In genomic region chr9:63099344-63099743, GRCm38 (mm10) we compare ENCODE assay signal across 22 mouse cellular contexts. TPM values are rescaled to one million over a fixed set of nuclear protein-coding genes. Genes with fewer than 3 reads are reported as not detected.
DNase-seq lines count a peak whose midpoint lies in the region; TF ChIP-seq lines count a peak whose summit lies in the region.
"Had no signal": no experiment of that assay in that cellular context is flagged by ENCODE, and none has a peak within 500 bp of the region (broad histone marks: within the 10 kb centered on the region; RNA-seq: fewer than 3 reads in every experiment).

No protein-coding gene starts in this region.

- DNase-seq in heart, adult 2 months, result no peak
- no peak for DNase-seq in heart, adult 11 months
- peak; percentile 9 for DNase-seq in liver, adult 2 months (ENCODE audit: extremely low read depth, low read depth, low spot score)
- no peak for DNase-seq in liver
- no peak for DNase-seq in CH12.LX (ENCODE audit: extremely low read depth)
- DNase-seq in R1 (ENCODE audit: low read depth, low spot score), result peak; percentile 68
- DNase-seq in thymus, postnatal 25 days, result no peak
- DNase-seq: adrenal gland, postnatal 36 days; cerebellum, adult 11-12 months; gastrocnemius, postnatal 10 days; heart, postnatal 10 days; kidney, adult 18-20 months; lung, postnatal 14 days; right cerebral cortex, postnatal 14 days had no signal

- H3K4me1 ChIP-seq in heart, adult 2 months (ENCODE audit: control insufficient read depth, insufficient read depth, low read length), result peaks cover 3% of the 10 kb centered on the region; the same call in 1 of the 2 replicates
- peaks cover 5% of the 10 kb centered on the region; the same call in 1 of the 2 replicates for H3K4me1 ChIP-seq in liver, adult 2 months (ENCODE audit: control insufficient read depth, insufficient read depth, low read length)
- peaks cover 5 to 27% of the 10 kb centered on the region in 2 experiments for H3K4me1 ChIP-seq in CH12.LX (ENCODE audit: control insufficient read depth in 1 of 2, insufficient read depth in 2 of 2)
- H3K4me1 ChIP-seq: neural tube, embryonic 12.5 days had no signal

- no peaks in the 10 kb centered on the region for H3K79me2 ChIP-seq in heart, adult 2 months (replicated peaks; ENCODE audit: control insufficient read depth, insufficient read depth, low read length)
- H3K79me2 ChIP-seq in liver, adult 2 months (ENCODE audit: control insufficient read depth, insufficient read depth, low read length), result no peaks in the 10 kb centered on the region
- no peaks in the 10 kb centered on the region for H3K79me2 ChIP-seq in CH12.LX (replicated peaks; ENCODE audit: control insufficient read depth, extremely low read depth, insufficient read depth, poor library complexity, severe bottlenecking)

- H3K9me3 ChIP-seq in CH12.LX (replicated peaks; ENCODE audit: low read length), result no peaks in the 10 kb centered on the region
- H3K9me3 ChIP-seq: limb, embryonic 12.5 days; midbrain, embryonic 12.5 days had no signal

- no peak overlapping the region for H3K9ac ChIP-seq in heart, adult 2 months (ENCODE audit: low read depth, low read length)
- no peak overlapping the region for H3K9ac ChIP-seq in liver, adult 2 months (ENCODE audit: low read depth, low read length)
- no peak overlapping the region for H3K9ac ChIP-seq in CH12.LX (ENCODE audit: insufficient read depth, low read depth)
- H3K9ac ChIP-seq: embryonic facial prominence, embryonic 13.5 days; heart, embryonic 12.5 days; limb, embryonic 12.5 days; liver, embryonic 14.5 days; midbrain, embryonic 12.5 days; neural tube, embryonic 12.5 days had no signal

- no peak for TF ChIP-seq EP300 in heart, adult 2 months (IDR thresholded peaks at IDR 0.05; ENCODE audit: insufficient read depth, low read depth, low read length)
- TF ChIP-seq EP300 in CH12.LX (IDR thresholded peaks at IDR 0.05; ENCODE audit: low read length), result no peak

- peak; percentile 26 for TF ChIP-seq CTCF in heart, adult 2 months (IDR thresholded peaks at IDR 0.05)
- TF ChIP-seq CTCF in liver, adult 2 months (IDR thresholded peaks at IDR 0.05; ENCODE audit: low read depth, low read length), result 0 out of 2 replicates have a peak, but pooled peaks have one; percentile 4
- no peak for TF ChIP-seq CTCF in CH12.LX (conservative IDR thresholded peaks at IDR 0.05 in 1 of 2, IDR thresholded peaks at IDR 0.05 in 1 of 2; ENCODE audit: low read depth in 2 of 2, low read length in 2 of 2)

- TF ChIP-seq RAD21 in CH12.LX (IDR thresholded peaks at IDR 0.05; ENCODE audit: low read depth, low read length), result no peak; the same call in 1 of the 2 replicates

- no peak for TF ChIP-seq POLR2A in heart, adult 2 months (IDR thresholded peaks at IDR 0.05; ENCODE audit: insufficient read depth, low read depth, low read length)
- TF ChIP-seq POLR2A in liver, adult 2 months (IDR thresholded peaks at IDR 0.05; ENCODE audit: extremely low read depth, insufficient read depth, low read length), result no peak
- TF ChIP-seq POLR2A in CH12.LX (IDR thresholded peaks at IDR 0.05; ENCODE audit: low read depth, low read length), result no peak

- H3K27me3 ChIP-seq in heart, adult 2 months (ENCODE audit: control insufficient read depth, insufficient read depth, low read length), result no peaks in the 10 kb centered on the region
- no peaks in the 10 kb centered on the region for H3K27me3 ChIP-seq in liver, adult 2 months (ENCODE audit: control insufficient read depth, insufficient read depth, low read length)
- H3K27me3 ChIP-seq in CH12.LX (replicated peaks), result no peaks in the 10 kb centered on the region
- H3K27me3 ChIP-seq: embryonic facial prominence, embryonic 13.5 days; heart, embryonic 12.5 days; limb, embryonic 12.5 days; neural tube, embryonic 12.5 days had no signal

- dilution Hi-C loops in CH12.LX (cut with MboI; ENCODE audit: extremely low pct_ligation_motif_present, extremely low pct_unique_long_range_greater_than_20kb, low sequenced_read_pairs), result no loop called here

- intact Hi-C loops in heart, adult 2 months (cut with DNase I), result no loop called here

- WGBS in heart, adult 2 months, result 87% methylated on average over 4 of the region's 4 CpGs
- WGBS in liver, adult 2 months, result 90% methylated on average over 4 of the region's 4 CpGs

- no peak overlapping the region for H3K27ac ChIP-seq in heart, adult 2 months
- peak overlapping the region; percentile 30; the same call in 1 of the 2 replicates for H3K27ac ChIP-seq in liver, adult 2 months (replicated peaks; ENCODE audit: insufficient read depth, low read depth, low read length)
- no peak overlapping the region for H3K27ac ChIP-seq in CH12.LX (ENCODE audit: insufficient read depth, low read depth)
- H3K27ac ChIP-seq: hindbrain, embryonic 10.5 days; limb, embryonic 12.5 days; liver, embryonic 14.5 days; midbrain, embryonic 12.5 days; neural tube, embryonic 12.5 days had no signal

- no peaks in the 10 kb centered on the region for H3K36me3 ChIP-seq in heart, adult 2 months (ENCODE audit: control insufficient read depth, insufficient read depth, low read length)
- H3K36me3 ChIP-seq in liver, adult 2 months (ENCODE audit: control insufficient read depth, insufficient read depth, low read length), result no peaks in the 10 kb centered on the region
- H3K36me3 ChIP-seq in CH12.LX (replicated peaks in 1 of 2; ENCODE audit: control insufficient read depth in 1 of 2, insufficient read depth in 1 of 2, low read length in 1 of 2), result peaks cover 0 to 36% of the 10 kb centered on the region in 2 experiments
- H3K36me3 ChIP-seq: embryonic facial prominence, embryonic 13.5 days; heart, embryonic 12.5 days; hindbrain, embryonic 10.5 days; limb, embryonic 12.5 days; midbrain, embryonic 12.5 days; neural tube, embryonic 12.5 days had no signal

- in situ Hi-C loops in CH12.LX (cut with MboI; ENCODE audit: low pct_ligation_motif_present, low pct_unique_long_range_greater_than_20kb, low sequenced_read_pairs), result no loop called here

- H3K4me3 ChIP-seq in heart, adult 2 months, result no peak overlapping the region
- no peak overlapping the region for H3K4me3 ChIP-seq in liver, adult 2 months (ENCODE audit: insufficient read depth, low read depth, low read length)
- no peak overlapping the region for H3K4me3 ChIP-seq in CH12.LX (replicated peaks in 1 of 3; ENCODE audit: low read depth in 2 of 3, low read length in 2 of 3, poor library complexity in 1 of 3)
- H3K4me3 ChIP-seq: embryonic facial prominence, embryonic 13.5 days; heart, embryonic 12.5 days; hindbrain, embryonic 10.5 days; limb, embryonic 12.5 days; midbrain, embryonic 12.5 days; neural tube, embryonic 12.5 days had no signal

- H3K4me2 ChIP-seq in CH12.LX (ENCODE audit: insufficient read depth, low read depth, poor library complexity, severe bottlenecking), result no peak overlapping the region
- H3K4me2 ChIP-seq: embryonic facial prominence, embryonic 13.5 days; heart, embryonic 12.5 days; limb, embryonic 12.5 days; midbrain, embryonic 12.5 days; neural tube, embryonic 12.5 days had no signal

TF ChIP-seq in CH12.LX, 34 proteins besides CTCF, POLR2A, EP300 and RAD21:
- TF ChIP-seq SMC3 (IDR thresholded peaks at IDR 0.05; ENCODE audit: low read depth, low read length) (peak; percentile 12; the same call in 1 of the 2 replicates), MAZ (IDR thresholded peaks at IDR 0.05; ENCODE audit: low read depth, low read length) (no peak), MEF2A (IDR thresholded peaks at IDR 0.05; ENCODE audit: borderline replicate concordance, low read depth, low read length) (no peak)

RNA-seq across cellular contexts. Expression of gene Skor1, which starts 49.4 kb away (rescaled TPM):
- under 1 TPM; 0.07 to 0.10 TPM for total RNA-seq in heart, adult 2 months (2021)
- polyA plus RNA-seq in heart, adult 2 months (2012; rRNA removed), result 0.04 TPM in 1 of 2 replicates, not detected in the other
- total RNA-seq in liver, adult 2 months (2014; rRNA removed), result not detected in 2 replicates
- not detected in 2 replicates for polyA plus RNA-seq in liver, adult 2 months (2012; rRNA removed)
- total RNA-seq in CH12.LX (2012; rRNA removed) (not detected in 2 replicates), CH12.LX (2014; rRNA removed) (not detected in 2 replicates)
- polyA plus RNA-seq in CH12.LX (2012; ENCODE audit: insufficient read length, low read depth), result not detected in 2 replicates
- total RNA-seq: granulocyte monocyte progenitor cell, adult 5-6 weeks had no signal
- polyA plus RNA-seq: heart, embryonic 12.5 days had no signal

Comparison
In these comparisons a context has a peak if more than half of its experiments do, and no peak if none do; other contexts are left out.
1. DNase-seq: peak in liver, adult 2 months (single experiment) and R1 (single experiment); none in heart, adult 2 months (0 of 2), heart, adult 11 months (single experiment), liver (single experiment), CH12.LX (single experiment) and thymus, postnatal 25 days (single experiment).
2. CTCF ChIP-seq: peak in heart, adult 2 months (single experiment) and liver, adult 2 months (single experiment); none in CH12.LX (0 of 2).